Mouse (Mus musculus): ENCODE results near the gene Suox. TPM values are rescaled to one million over a fixed set of nuclear protein-coding genes. Genes with fewer than 3 reads are reported as not detected.
"Not testable (repeated sequence)": the region's sequence is repeated elsewhere in the genome, so short reads cannot be mapped to it uniquely, and the experiment has no call there.

The Suox gene
- 4.6 and 5.2 TPM in 2 replicates for total RNA-seq (2017)

GRCm38 (mm10) chr10:128673763-128674468 lies at the start of gene Suox:
Suox (minus strand) TSS chr10:128674073.
- peak; percentile 78 for ATAC-seq (replicated peaks; ENCODE audit: low read depth, poor library complexity, severe bottlenecking)

DNA sequence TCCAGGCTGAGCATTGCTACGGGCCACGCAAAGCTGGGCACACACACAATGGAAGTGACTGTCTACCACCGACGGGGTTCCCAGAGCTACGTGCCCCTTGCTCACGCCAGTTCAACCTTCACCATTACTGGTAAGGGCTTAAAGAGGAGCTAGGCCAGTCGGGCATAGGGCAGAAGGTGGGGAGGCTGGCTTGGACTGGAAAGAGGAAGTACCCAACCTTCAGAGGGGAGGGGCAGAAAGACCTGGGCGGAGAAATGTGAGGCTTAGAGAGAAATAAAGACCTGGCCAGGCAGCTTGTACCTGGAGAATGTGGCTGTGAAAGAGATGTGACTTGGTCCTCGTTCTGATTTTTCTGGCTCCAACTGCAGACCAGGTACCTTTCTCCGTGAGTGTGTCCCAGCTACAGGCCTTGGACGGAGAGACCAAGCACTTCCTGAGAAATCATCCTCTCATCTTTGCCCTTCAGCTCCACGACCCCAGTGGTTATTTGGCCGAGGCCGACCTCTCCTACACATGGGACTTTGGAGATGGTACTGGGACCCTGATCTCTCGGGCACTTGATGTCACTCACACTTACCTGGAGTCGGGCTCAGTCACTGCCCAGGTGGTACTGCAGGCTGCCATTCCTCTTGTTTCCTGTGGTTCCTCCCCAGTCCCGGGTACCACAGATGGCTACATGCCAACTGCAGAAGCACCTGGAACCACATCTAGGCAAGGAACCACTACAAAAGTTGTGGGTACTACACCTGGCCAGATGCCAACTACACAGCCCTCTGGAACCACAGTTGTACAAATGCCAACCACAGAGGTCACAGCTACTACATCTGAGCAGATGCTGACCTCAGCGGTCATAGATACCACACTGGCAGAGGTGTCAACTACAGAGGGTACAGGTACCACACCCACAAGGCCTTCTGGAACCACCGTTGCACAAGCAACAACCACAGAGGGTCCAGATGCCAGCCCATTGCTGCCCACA lies 42.0 kb upstream of the Suox start:
- ATAC-seq (replicated peaks; ENCODE audit: low read depth, poor library complexity, severe bottlenecking), result peak; percentile 93

DNA sequence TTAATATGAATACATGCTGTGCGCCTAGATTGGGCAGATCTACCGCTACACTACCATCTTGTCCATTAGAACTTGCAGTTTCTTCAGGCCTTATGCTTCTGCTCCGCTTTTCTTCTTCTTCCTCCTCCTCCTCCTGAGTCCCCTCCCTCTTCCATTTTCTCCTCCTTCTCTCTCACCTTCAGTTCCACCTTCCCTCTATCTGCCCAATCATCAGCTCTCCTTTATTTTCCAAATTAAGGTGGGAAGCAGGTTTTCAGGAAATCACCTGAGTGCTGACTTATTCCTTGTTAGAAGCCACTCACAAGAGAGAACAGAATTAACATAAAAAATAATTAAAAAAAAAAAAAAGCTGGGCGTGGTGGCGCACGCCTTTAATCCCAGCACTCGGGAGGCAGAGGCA lies 37.4 kb upstream of the Suox start:
- ATAC-seq (replicated peaks; ENCODE audit: low read depth, poor library complexity, severe bottlenecking), result not testable (repeated sequence)

DNA sequence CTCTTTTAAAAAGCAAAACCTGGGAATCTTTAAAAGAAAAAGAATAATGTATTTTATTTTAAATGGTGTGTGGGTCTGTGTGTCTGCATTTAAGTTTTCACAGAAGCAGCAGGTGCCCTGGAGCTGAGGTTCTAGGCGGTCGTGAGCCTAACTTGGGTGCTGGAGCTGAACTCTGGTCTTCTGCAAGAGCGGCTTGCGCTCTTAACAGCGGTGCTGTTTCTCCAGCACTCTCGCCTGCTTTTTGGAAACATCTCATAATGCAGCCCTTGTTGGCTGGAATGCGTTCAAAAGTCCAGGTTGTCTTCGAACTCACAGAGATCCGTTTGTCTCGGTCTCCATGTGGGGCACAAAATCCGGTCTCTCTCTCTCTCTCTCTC lies 31.4 kb upstream of the Suox start:
- ATAC-seq (replicated peaks; ENCODE audit: low read depth, poor library complexity, severe bottlenecking), result peak; percentile 10; the same call in 1 of the 2 replicates

DNA sequence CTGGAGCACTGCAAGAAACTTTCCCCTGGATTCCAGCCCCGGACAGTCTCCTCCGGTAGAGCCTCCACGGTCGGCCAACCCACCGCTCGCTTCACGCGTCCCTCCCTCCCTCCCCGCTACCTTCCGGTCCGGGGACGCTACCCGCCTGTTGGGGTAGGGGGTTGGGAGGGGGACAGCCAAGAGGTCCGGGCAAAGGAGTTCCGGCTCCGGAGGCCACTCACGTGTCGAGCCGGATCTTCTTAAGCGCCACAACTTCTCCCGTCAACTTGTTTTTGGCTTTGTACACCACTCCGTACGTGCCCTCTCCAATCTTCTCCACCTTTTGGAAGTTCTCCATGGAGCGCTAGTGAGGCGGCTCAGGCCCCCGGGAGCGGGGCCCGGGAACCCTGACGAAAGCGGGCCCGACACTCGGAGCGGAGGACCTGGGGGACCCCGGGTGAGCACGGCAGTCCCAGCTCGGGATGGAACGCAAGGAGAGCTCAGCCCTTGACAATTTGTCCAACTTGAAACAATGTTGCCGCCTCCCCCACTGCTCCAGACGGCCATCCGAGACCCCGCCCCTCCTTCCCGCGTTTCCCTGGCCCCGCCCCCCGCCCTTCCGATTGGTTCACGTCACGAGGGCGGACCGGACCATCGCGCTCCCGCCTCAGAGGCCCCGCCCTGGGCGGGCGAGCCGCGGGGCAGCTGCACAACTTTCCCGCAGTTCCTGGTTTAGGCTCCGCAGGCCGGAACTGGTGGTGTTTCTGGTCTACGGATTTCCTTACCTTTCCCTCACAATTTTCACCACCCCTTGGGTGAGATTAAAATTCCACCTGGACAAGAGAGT lies 30.8 kb upstream of the Suox start, which contains the start of gene Cdk2:
Gene Cdk2, minus strand, starts transcription at position 541 of the 826 bp plus-strand sequence.
- peak; percentile 87 for ATAC-seq (replicated peaks; ENCODE audit: low read depth, poor library complexity, severe bottlenecking)

GRCm38 (mm10) chr10:128703895-128704294 lies 30.0 kb upstream of the Suox start, which contains the start of gene Pmel:
Pmel (plus strand) TSS chr10:128704195.
- no peak for ATAC-seq (replicated peaks; ENCODE audit: low read depth, poor library complexity, severe bottlenecking)

DNA sequence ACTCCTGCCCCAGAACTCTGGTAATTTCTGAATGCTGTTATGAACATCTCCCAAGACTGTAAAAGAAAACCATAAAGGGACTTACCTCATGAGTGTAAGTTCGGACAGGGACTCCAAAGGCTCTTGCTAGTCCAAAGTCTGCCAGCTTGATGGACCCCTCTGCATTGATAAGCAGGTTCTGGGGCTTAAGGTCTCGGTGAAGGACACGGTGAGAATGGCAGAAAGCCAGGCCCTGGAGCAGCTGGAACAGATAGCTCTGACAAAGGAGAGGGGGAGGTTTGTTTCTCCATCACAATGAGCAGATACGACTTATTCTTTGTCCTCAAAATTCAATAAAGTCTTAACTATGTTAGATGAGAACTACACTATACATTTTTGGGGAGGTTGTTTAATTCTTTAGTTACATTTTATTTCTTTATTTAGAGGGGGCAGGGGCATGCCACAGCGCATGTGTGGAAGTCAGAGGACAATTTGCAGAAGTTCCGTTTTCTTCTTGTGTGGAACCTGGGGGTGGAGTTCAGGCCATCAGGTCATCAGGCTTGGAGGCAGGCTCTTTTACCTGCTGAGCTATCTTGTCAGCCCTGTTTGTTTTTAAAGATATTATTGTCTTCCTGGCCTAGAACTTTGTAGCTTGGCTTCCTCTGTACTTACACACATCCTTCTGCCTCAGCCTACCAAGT lies 28.6 kb upstream of the Suox start:
- no peak for ATAC-seq (replicated peaks; ENCODE audit: low read depth, poor library complexity, severe bottlenecking)

DNA sequence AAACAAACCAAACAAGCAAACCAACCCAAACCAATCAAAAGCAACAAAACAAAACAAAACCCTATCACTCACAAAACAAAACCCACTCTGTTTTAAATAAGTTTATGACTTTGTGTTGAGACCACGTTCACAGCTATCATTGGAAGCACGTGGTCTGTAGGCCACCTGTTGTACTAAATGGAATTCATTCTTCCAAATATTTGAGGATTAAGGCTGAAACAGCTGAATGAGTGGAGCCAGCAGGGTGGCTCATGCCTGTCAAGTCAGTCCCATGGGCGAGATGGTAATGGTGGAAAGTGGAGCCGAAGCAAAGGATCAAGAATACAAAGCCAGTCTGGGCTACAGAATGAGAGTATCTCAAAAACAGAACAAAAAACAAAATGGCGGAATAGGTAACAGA lies 26.8 kb upstream of the Suox start:
- no peak for ATAC-seq (replicated peaks; ENCODE audit: low read depth, poor library complexity, severe bottlenecking)

DNA sequence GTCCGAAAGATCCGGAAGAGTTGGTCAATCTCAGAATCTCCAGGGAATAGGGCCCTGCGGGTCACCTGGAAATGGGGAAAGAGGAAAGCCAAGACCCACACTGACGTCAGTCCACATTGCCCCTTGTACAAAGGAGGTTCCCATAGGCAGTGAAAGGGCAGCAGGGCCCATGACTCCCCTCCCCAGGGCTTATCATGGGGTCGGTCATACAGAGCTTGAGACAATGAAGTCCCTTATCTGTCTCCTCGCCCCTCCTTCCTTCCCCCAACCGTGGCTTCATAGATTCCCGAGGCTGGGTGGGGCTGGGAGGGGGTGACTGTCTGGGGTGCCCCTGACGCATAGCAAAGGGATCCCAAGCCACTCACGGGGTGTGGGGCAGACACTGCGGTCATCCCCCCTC lies 25.7 kb upstream of the Suox start:
- no peak for ATAC-seq (replicated peaks; ENCODE audit: low read depth, poor library complexity, severe bottlenecking)

GRCm38 (mm10) chr10:128699006-128699405 lies 25.1 kb upstream of the Suox start:
- ATAC-seq (replicated peaks; ENCODE audit: low read depth, poor library complexity, severe bottlenecking), result no peak

DNA sequence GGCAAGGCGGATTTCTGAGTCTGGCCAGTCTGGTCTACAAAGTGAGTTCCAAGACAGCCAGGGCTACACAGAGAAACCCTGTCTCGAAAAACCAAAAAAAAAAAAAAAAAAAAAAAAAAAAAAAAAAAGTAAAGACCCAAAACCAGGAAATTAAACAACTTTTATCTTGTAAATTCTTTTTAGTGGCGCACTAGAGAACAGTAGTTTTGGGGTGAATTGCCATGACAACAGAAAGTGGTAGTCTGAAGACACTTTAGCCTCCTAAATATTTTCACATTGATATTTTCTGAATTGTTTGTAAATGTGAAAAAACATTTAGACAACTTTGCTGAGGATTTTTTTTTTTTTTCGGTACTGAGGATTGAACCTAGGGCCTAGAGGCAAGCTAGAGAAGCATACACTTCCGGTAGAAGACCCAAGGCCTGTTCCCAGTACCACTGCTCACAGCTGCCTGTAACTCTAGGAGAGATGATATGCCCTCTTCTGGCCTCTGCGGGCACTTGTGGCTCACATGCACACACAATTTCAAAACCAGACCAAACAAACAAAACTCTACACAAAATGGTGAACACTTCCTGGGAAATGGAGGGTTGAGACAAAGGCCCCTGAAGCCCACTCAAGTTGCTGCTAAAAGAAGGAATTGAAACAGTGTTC lies 23.3 kb upstream of the Suox start:
- no peak for ATAC-seq (replicated peaks; ENCODE audit: low read depth, poor library complexity, severe bottlenecking)

- peak; percentile 92 for ATAC-seq (replicated peaks; ENCODE audit: low read depth, poor library complexity, severe bottlenecking)
Observed at GRCm38 (mm10) chr10:128695992-128696807, 22.3 kb upstream of the Suox start, which contains the start of gene Rab5b. Rab5b (minus strand) TSS chr10:128696264.

GRCm38 (mm10) chr10:128695411-128695991 lies 21.6 kb upstream of the Suox start:
- no peak for ATAC-seq (replicated peaks; ENCODE audit: low read depth, poor library complexity, severe bottlenecking)

GRCm38 (mm10) chr10:128674469-128675008 lies 666 bp upstream of the Suox start:
- ATAC-seq (replicated peaks; ENCODE audit: low read depth, poor library complexity, severe bottlenecking), result peak; percentile 57; the same call in 1 of the 2 replicates

- ATAC-seq (replicated peaks; ENCODE audit: low read depth, poor library complexity, severe bottlenecking), result no peak
Observed at GRCm38 (mm10) chr10:128671148-128671547, 2.7 kb downstream of the Suox start.

DNA sequence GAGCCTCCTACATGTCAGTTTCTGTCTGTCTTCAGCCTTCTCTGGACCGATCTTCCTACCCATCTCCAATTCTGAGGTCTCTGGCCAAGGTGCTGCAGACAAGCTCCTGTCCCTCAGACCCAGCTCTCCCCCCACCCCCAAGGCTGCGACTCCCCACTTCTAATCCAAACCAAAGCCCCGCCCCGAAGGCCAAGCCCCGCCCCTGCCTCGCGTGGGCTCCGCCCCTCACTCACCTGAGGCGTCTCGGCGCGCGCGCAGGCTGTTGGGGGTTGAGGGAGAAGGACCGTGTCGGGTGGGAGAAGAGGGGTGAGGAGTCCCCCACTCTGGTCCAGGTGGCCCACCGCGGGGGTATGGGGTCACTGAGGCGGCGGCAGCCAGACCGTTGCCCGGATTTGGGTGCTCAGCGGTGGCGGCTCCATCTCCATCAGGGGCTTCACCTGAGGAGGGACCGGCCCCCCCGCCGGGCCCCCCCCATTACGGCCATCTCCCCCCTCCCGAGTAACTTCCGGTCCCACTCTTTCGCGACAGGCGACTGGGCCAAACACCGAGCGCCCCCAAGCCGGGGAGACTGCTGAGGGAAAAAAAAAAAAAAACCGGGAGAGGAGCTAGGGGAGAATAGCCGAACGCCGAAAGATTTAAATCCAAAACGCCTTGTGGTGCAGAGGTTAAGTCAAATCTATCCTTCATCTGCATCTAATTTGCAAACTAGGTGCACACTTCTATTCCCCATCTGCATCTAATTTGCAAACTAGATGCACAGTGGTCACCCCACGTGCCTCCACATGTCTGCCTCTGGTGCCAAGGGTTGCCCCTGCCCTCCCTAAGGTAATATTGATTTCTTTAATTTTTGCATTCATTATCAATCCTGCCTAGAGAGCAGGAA lies 4.8 kb downstream of the Suox start:
- ATAC-seq (replicated peaks; ENCODE audit: low read depth, poor library complexity, severe bottlenecking), result 0 out of 2 replicates have a peak, but pooled peaks have one; percentile 10

Data from common myeloid progenitor, adult 5-6 weeks (primary cell).